Mouse (Mus musculus) heart, adult 2 months (tissue): Measurements from ENCODE around the gene Myl10.

Source experiments
- CTCF ChIP-seq: fragments of 200-600 bp; IDR thresholded peaks from 2 replicates; pipeline ENCODE4 v1.8.1; 2022; ENCODE audit warnings: antibody characterized with exemption, mild to moderate bottlenecking, moderate library complexity
- POLR2A ChIP-seq: fragments of 200-500 bp; IDR thresholded peaks from 2 replicates; pipeline ENCODE4 v1.6.1; 2011; ENCODE audit warnings: mild to moderate bottlenecking, low read depth, low read length, control low read depth; ENCODE audit not compliant: insufficient read depth

GRCm38 (mm10) chr5:136664497-136664896 is 28.4 kb upstream of the Myl10 start:
- TF ChIP-seq CTCF = peak; percentile 95
- TF ChIP-seq POLR2A = no peak
